Mouse (Mus musculus) olfactory bulb, adult 2 months (tissue): ENCODE measurements at regions not wholly inside any gene's neighbourhood (a gene's known extent, or its start where the extent isn't known, plus 50 kb on each side); places are given as distances from the start of the nearest gene placed in this dataset.

Experiments used
- CTCF ChIP-seq: fragments of 200-500 bp; IDR thresholded peaks from 2 replicates; pipeline ENCODE4 v1.5.1; 2012; ENCODE audit warnings: low read depth, mild to moderate bottlenecking, low read length, moderate library complexity; ENCODE audit not compliant: insufficient read depth
- POLR2A ChIP-seq: fragments of 200-500 bp; IDR thresholded peaks from 2 replicates; pipeline ENCODE4 v1.6.1; 2012; ENCODE audit warnings: mild to moderate bottlenecking, low read depth, low read length, moderate library complexity; ENCODE audit not compliant: insufficient read depth

GRCm38 (mm10) chr10:109573200-109573599 lies 562.4 kb upstream of the Syt1 start:
- TF ChIP-seq CTCF (no peak), POLR2A (no peak)
